Mouse (Mus musculus): ENCODE measurements around the gene Gm10197.

DNA sequence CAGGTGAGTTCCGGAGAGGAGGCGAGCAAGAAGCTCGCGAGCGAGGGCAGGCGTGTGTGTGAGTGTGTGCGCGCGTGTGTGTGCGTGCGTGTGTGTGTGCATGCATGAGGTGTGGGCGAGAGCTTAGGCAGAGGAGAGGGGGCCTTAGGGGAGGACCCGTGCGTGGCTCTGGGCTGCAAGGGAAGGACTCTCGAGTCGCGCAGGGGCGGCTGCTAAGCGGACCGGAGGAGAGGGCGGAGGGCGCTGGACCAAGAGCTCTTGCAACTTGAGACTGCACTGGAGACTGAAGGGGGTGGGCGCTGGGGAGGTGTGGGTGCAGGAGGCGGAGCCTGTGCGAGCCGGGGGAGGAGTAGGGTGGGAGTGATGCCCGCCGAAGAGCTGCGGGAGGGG, 41.6 kb downstream of the Gm10197 start:
- no peak for TF ChIP-seq CTCF (IDR thresholded peaks at IDR 0.05; ENCODE audit: borderline replicate concordance, insufficient read depth, low read depth, low read length)
- peak; percentile 22; the same call in 1 of the 2 replicates for TF ChIP-seq POLR2A (IDR thresholded peaks at IDR 0.05; ENCODE audit: borderline replicate concordance, insufficient read depth, low read length)

All from cerebellum, adult 2 months (tissue).